Mouse (Mus musculus) intestine, embryonic 16.5 days (tissue): ENCODE results near the gene Ssh1. TPM values are rescaled to one million over a fixed set of nuclear protein-coding genes. Genes with fewer than 3 reads are reported as not detected.

Experiments used
- ATAC-seq: fragments of 200-750 bp; cut with Nextera tagmentation; 2 replicates; pipeline ENCODE4 v1.8.0; 2017; ENCODE audit warnings: moderate TSS enrichment, moderate library complexity
- H3K27ac ChIP-seq: fragments of 300-500 bp; sonication (generic); 2 replicates; pipeline ENCODE4 v1.5.1; 2014; ENCODE audit warnings: mild to moderate bottlenecking, low read length
- H3K27me3 ChIP-seq: fragments of 300-500 bp; sonication (generic); replicated peaks from 2 replicates; pipeline ENCODE4 v1.6.1; 2014; ENCODE audit warnings: low read length, control low read depth, mixed read lengths; ENCODE audit not compliant: control insufficient read depth, insufficient read depth
- H3K36me3 ChIP-seq: fragments of 300-500 bp; sonication (generic); 2 replicates; pipeline ENCODE4 v1.6.1; 2014; ENCODE audit warnings: low read length, control low read depth; ENCODE audit not compliant: control insufficient read depth, insufficient read depth
- H3K4me1 ChIP-seq: fragments of 300-500 bp; sonication (generic); 2 replicates; pipeline ENCODE4 v1.6.1; 2014; ENCODE audit warnings: low read length, control low read depth, mixed read lengths; ENCODE audit not compliant: control insufficient read depth, insufficient read depth
- H3K4me2 ChIP-seq: fragments of 300-500 bp; sonication (generic); 2 replicates; pipeline ENCODE4 v1.6.1; 2014; ENCODE audit warnings: low read depth, low read length, control low read depth
- H3K4me3 ChIP-seq: fragments of 300-500 bp; sonication (generic); 2 replicates; pipeline ENCODE4 v1.5.1; 2014; ENCODE audit warnings: mild to moderate bottlenecking, low read length
- H3K9ac ChIP-seq: fragments of 300-500 bp; sonication (generic); 2 replicates; pipeline ENCODE4 v1.6.1; 2014; ENCODE audit warnings: low read depth, low read length
- H3K9me3 ChIP-seq: fragments of 300-500 bp; sonication (generic); 2 replicates; pipeline ENCODE4 v1.6.1; 2016; ENCODE audit warnings: low read length, control low read depth; ENCODE audit not compliant: control insufficient read depth
- WGBS: fragments of 180-500 bp; shearing (Covaris S2); extraction: QIAGEN DNeasy Blood & Tissue Kit; methylation state at CpG from one replicate; pipeline ENCODE4 v1.1.7; 2014; 5-methylcytosine and 5-hydroxymethylcytosine counted together
- polyA plus RNA-seq: library from polyadenylated mRNA; unstranded; fragments of >200 nt; fragmentation: Nextera tagmentation; extraction: Ambion mirVana; gene quantifications from 2 replicates; pipeline ENCODE4 v1.2.1, GENCODE M21; 2015

Gene Ssh1
- polyA plus RNA-seq, 1 experiment from 2014 or later: 7.1 TPM

DNA sequence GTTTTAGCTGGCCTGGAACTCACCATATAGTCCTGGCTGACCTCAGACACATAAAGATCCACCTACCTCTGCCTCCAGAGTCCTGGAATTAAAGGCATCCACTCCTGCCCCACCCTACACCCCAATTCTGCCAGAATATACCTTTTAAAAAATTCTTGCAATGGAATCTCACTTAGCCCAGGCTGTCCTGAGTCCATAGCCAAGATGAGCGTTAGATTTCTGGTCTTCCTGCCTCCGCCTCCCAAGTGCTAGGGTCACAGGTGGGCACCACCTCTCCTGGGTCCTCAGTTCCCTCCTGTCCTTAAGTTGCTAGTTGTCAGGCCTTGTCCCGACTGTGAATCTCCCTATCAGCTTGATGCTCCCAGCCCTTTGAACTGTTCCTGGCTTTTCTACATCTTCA lies 61.4 kb downstream of the Ssh1 start:
- Histone ChIP-seq H3K9ac (no peak overlapping the region), H3K4me1 (peaks cover 17% of the 10 kb centered on the region), H3K36me3 (no peaks in the 10 kb centered on the region), H3K9me3 (0 out of 2 replicates have a peak, but pooled peaks cover 4% of the 10 kb centered on the region), H3K4me2 (no peak overlapping the region), H3K27me3 (no peaks in the 10 kb centered on the region), H3K27ac (no peak overlapping the region), H3K4me3 (no peak overlapping the region)
- no peak for ATAC-seq
- WGBS: 77% methylated on average over 3 of the region's 3 CpGs

GRCm38 (mm10) chr5:113930648-113931609 lies 62.8 kb downstream of the Ssh1 start:
- peak overlapping the region; percentile 68 for H3K27ac ChIP-seq
- H3K4me2 ChIP-seq: peak overlapping the region; percentile 19; the same call in 1 of the 2 replicates
- H3K36me3 ChIP-seq: no peaks in the 10 kb centered on the region
- ATAC-seq: peak; percentile 59
- peak overlapping the region; percentile 60 for H3K9ac ChIP-seq
- H3K4me3 ChIP-seq: no peak overlapping the region
- 41% methylated on average over 18 of the region's 18 CpGs for WGBS
- 0 out of 2 replicates have a peak, but pooled peaks cover 4% of the 10 kb centered on the region for H3K9me3 ChIP-seq
- H3K27me3 ChIP-seq: no peaks in the 10 kb centered on the region
- peaks cover 17% of the 10 kb centered on the region for H3K4me1 ChIP-seq

DNA sequence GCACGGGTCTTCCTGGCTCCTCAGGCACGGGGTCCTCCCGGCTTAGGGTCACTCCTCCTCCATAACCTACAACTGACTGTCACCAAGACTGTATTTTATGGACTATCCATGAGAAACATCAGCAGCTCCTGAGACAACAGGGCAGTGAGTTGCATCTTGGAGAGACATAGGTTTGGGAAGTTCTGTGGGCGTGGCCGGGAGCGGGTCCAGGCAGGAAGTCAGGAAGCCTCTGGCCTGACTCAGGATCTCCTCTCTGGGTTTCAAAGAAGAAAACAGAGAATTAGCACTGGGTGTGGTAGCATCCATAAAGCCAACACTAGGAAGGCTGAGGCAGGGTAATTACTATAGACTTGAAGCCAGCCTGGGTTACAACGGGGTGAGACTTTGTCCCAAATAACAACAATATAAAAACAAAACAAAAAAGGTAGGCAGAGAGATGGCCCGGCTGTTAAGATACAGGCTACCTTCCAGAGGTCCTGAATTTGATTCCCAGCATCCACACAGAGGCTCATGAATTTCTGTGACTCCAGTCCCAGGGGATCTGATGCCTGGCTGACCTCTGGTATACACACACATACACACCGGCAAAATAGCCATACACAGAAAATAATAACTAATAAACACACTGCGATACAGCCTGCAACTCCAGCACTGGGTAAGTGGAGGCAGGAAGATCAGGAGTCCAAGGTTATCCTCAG lies 63.6 kb downstream of the Ssh1 start:
- H3K36me3 ChIP-seq: no peaks in the 10 kb centered on the region
- peaks cover 17% of the 10 kb centered on the region for H3K4me1 ChIP-seq
- 0 out of 2 replicates have a peak, but pooled peaks cover 4% of the 10 kb centered on the region for H3K9me3 ChIP-seq
- 48% methylated on average over 10 of the region's 10 CpGs for WGBS
- no peak overlapping the region for H3K4me3 ChIP-seq
- H3K9ac ChIP-seq: no peak overlapping the region
- no peak for ATAC-seq
- no peaks in the 10 kb centered on the region for H3K27me3 ChIP-seq
- peak overlapping the region; percentile 37; the same call in 1 of the 2 replicates for H3K27ac ChIP-seq
- H3K4me2 ChIP-seq: no peak overlapping the region

GRCm38 (mm10) chr5:113929526-113929925 lies 64.2 kb downstream of the Ssh1 start:
- H3K9ac ChIP-seq: no peak overlapping the region
- no peak overlapping the region; the same call in 1 of the 2 replicates for H3K27ac ChIP-seq
- no peak for ATAC-seq
- H3K4me1 ChIP-seq: peaks cover 17% of the 10 kb centered on the region
- WGBS: 73% methylated on average over 10 of the region's 10 CpGs
- H3K36me3 ChIP-seq: no peaks in the 10 kb centered on the region
- no peak overlapping the region for H3K4me3 ChIP-seq
- no peak overlapping the region for H3K4me2 ChIP-seq
- H3K27me3 ChIP-seq: no peaks in the 10 kb centered on the region
- H3K9me3 ChIP-seq: 0 out of 2 replicates have a peak, but pooled peaks cover 4% of the 10 kb centered on the region

- no peak for ATAC-seq
- Histone ChIP-seq H3K36me3 (no peaks in the 10 kb centered on the region), H3K27ac (no peak overlapping the region), H3K4me1 (peaks cover 13% of the 10 kb centered on the region), H3K4me3 (no peak overlapping the region), H3K9me3 (0 out of 2 replicates have a peak, but pooled peaks cover 4% of the 10 kb centered on the region), H3K27me3 (no peaks in the 10 kb centered on the region), H3K9ac (no peak overlapping the region), H3K4me2 (no peak overlapping the region)
- 70% methylated on average over 4 of the region's 4 CpGs for WGBS
Measured at GRCm38 (mm10) chr5:113924608-113925007, 69.1 kb downstream of the Ssh1 start.

GRCm38 (mm10) chr5:113921310-113922166 lies 72.2 kb downstream of the Ssh1 start:
- H3K9me3 ChIP-seq: no peaks in the 10 kb centered on the region
- no peak overlapping the region for H3K4me3 ChIP-seq
- no peaks in the 10 kb centered on the region for H3K36me3 ChIP-seq
- peaks cover 27% of the 10 kb centered on the region for H3K4me1 ChIP-seq
- 39% methylated on average over 6 of the region's 6 CpGs for WGBS
- no peak overlapping the region for H3K9ac ChIP-seq
- H3K27ac ChIP-seq: peak overlapping the region; percentile 23; the same call in 1 of the 2 replicates
- H3K4me2 ChIP-seq: no peak overlapping the region
- H3K27me3 ChIP-seq: no peaks in the 10 kb centered on the region
- ATAC-seq: no peak

DNA sequence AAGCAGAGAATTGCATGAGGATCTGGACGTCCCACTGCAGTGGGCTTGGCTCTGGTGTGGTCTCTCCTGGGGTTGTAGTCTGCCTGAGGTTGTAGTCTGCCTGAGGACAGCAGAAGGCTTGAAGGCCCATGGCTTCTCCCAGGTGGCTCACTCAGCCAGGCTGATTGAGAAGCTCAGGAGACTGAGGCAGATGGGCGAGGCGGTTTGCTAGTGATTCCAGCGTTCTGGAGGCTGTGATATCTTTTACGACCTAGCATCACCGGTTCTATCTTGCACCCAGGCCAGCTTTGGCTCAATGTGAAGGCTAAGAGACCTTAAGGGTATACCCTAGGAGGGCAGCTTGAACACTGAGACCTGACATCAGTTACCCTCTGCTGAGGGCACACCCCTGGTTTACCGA lies 74.6 kb downstream of the Ssh1 start:
- peak overlapping the region; percentile 48; the same call in 1 of the 2 replicates for H3K9ac ChIP-seq

GRCm38 (mm10) chr5:113918654-113919053 lies 75.0 kb downstream of the Ssh1 start:
- 0 out of 2 replicates have a peak overlapping the region, but pooled peaks have one; percentile 19 for H3K4me2 ChIP-seq

More for the DNA sequence above, 74.6 kb downstream of the Ssh1 start:
- H3K4me1 ChIP-seq: peaks cover 27% of the 10 kb centered on the region
- no peak overlapping the region for H3K4me2 ChIP-seq
- no peaks in the 10 kb centered on the region for H3K36me3 ChIP-seq
- no peaks in the 10 kb centered on the region for H3K9me3 ChIP-seq
- peak overlapping the region; percentile 88 for H3K27ac ChIP-seq
- H3K27me3 ChIP-seq: no peaks in the 10 kb centered on the region
- H3K4me3 ChIP-seq: no peak overlapping the region
- ATAC-seq: peak; percentile 68
- WGBS: 39% methylated on average over 7 of the region's 7 CpGs

More at GRCm38 (mm10) chr5:113918654-113919053, 75.0 kb downstream of the Ssh1 start:
- ATAC-seq: peak; percentile 90
- Histone ChIP-seq H3K9ac (peak overlapping the region; percentile 48), H3K4me1 (peaks cover 27% of the 10 kb centered on the region), H3K9me3 (no peaks in the 10 kb centered on the region), H3K36me3 (no peaks in the 10 kb centered on the region), H3K27me3 (no peaks in the 10 kb centered on the region), H3K27ac (peak overlapping the region; percentile 88), H3K4me3 (no peak overlapping the region)
- 15% methylated on average over 9 of the region's 9 CpGs for WGBS
